Mouse (Mus musculus): ENCODE measurements at regions not wholly inside any gene's neighbourhood (a gene's known extent, or its start where the extent isn't known, plus 50 kb on each side); places are given as distances from the start of the nearest gene placed in this dataset.

DNA sequence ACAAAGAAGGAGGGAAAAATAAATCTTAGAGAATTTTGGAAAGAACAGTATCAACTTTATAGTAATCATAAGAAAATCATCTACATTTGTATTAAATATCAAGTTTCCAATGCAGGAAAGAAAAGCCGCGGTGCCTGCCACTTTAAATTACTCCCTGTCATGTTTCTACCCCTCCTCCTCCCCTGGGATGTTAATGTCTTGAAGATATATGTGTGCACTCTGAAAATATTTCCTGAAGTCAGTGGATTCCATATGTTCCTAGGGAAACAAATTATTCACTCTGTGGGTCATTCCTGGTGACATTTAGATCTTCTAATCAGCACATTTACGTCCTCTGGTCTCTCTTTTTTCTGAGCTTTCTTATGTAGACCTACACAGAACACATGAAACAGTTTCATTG lies 57.2 kb upstream of the Rspo3 start:
- Histone ChIP-seq H3K27ac (replicated peaks) (no peak overlapping the region), H3K9ac (no peak overlapping the region), H3K27me3 (no peaks in the 10 kb centered on the region), H3K4me1 (replicated peaks) (no peaks in the 10 kb centered on the region), H3K4me3 (no peak overlapping the region), H3K36me3 (no peaks in the 10 kb centered on the region), H3K4me2 (no peak overlapping the region), H3K9me3 (no peaks in the 10 kb centered on the region)
- 61% methylated on average over 3 of the region's 3 CpGs for WGBS
- ATAC-seq (ENCODE audit: low read depth) = no peak

DNA sequence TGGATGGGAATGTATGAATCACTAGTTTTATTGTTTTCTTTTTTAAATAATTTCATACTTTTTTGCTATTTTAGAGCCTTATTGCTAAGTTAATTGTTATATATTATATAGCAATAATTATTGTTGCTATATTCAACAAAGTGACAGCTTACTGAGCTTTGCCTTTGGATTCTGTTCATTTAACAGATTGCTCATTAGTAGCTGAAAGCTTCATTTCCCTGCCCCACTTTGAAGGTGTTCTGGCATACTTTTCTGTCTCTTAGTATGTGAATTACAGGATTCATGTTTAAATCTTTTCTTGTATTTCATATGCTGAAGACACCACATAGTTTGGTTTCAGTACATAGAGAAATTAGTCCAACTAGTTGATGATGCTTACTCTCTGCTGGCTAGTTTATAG lies 54.5 kb upstream of the Rspo3 start:
- no peak overlapping the region for H3K4me3 ChIP-seq
- H3K4me1 ChIP-seq (replicated peaks) = no peaks in the 10 kb centered on the region
- no peaks in the 10 kb centered on the region for H3K36me3 ChIP-seq
- H3K9me3 ChIP-seq = no peaks in the 10 kb centered on the region
- no peak overlapping the region for H3K9ac ChIP-seq
- H3K27me3 ChIP-seq = no peaks in the 10 kb centered on the region
- no peak overlapping the region for H3K4me2 ChIP-seq
- ATAC-seq (ENCODE audit: low read depth) = no peak
- H3K27ac ChIP-seq (replicated peaks) = no peak overlapping the region

DNA sequence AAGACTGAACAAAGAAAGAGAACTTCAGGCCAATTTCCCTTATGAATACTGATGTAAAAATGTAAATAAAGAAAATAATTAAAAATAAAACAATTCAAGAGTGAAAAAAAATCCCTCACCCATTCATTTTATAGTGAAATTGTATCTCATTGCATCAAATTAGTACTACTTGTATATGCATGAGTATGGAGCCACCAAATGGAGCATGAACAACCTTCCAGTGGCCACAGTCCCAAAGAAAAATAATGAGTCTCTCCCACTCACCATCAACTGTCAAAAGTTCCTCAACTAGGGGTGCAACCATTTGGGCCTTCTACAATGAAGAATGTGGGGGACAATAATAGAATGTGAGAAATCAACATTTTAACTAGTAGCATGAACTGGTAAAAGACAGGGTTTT lies 54.1 kb upstream of the Rspo3 start:
- H3K27me3 ChIP-seq = no peaks in the 10 kb centered on the region
- no peaks in the 10 kb centered on the region for H3K9me3 ChIP-seq
- H3K4me3 ChIP-seq = no peak overlapping the region
- no peak overlapping the region for H3K9ac ChIP-seq
- no peak overlapping the region for H3K4me2 ChIP-seq
- H3K4me1 ChIP-seq (replicated peaks) = no peaks in the 10 kb centered on the region
- ATAC-seq (ENCODE audit: low read depth) = no peak
- no peaks in the 10 kb centered on the region for H3K36me3 ChIP-seq
- no peak overlapping the region for H3K27ac ChIP-seq (replicated peaks)
